Mouse (Mus musculus): ENCODE measurements at regions not wholly inside any gene's neighbourhood (a gene's known extent, or its start where the extent isn't known, plus 50 kb on each side); places are given as distances from the start of the nearest gene placed in this dataset.
A peak's percentile ranks its signal among the peaks of the same experiment; 100 is the strongest.

DNA sequence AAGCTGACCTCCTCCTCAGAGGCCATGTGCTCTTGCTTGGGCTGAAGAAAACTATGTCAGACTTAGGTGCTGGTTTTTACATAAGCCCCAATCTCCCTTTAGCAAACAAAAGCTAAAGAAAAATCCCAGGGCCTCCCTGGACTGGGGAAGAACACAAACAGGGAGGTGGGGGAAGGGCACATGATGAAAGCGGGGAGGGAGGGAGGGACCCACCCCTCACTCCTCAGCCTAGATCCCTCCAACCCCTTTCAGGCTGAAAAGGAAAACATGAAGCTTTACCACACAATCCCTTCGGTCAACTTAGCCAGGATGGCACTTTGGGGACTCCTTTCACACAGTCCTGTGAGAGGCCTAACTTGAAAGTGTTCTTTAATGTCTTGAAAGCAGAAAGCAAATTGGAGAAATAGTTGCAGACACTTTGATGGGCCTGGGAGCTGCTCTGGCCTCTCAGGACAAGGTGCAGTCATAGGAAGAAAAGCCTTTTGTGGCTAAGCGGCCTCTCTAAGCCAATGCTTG, 291.9 kb upstream of the Rnf32 start:
- Histone ChIP-seq H3K9ac (no peak overlapping the region), H3K4me3 (no peak overlapping the region), H3K4me1 (replicated peaks) (no peaks in the 10 kb centered on the region), H3K4me2 (no peak overlapping the region), H3K9me3 (no peaks in the 10 kb centered on the region), H3K36me3 (no peaks in the 10 kb centered on the region), H3K27ac (replicated peaks) (no peak overlapping the region), H3K27me3 (no peaks in the 10 kb centered on the region)
- 46% methylated on average over 3 of the region's 3 CpGs for WGBS
- ATAC-seq (ENCODE audit: low FRiP score, low read depth): no peak

DNA sequence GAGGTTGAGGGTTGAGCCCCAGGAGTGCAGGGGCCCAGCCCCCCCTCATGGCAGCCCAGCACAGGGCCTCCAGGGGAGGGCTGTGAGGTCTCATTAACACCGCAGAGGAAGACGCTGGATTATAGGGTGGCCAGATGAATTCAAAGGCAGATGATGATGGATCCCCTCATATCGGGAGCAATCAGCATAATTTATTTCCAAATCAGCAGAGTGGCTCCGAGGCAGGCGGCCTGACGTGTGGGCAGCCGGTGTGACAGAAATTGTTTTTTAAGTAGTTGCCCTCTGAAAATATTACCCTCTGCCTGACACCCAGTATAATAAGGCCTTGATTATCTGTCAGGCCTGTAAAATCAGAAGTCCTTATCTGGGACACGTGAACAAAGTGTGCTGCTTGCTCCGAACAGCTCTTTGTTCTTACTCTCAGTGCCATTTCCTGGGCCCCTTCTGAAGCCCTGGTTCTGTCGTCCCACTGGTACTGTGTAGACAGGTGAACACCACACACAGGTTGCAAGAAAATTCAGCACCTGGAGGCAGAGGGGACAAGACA, 303.0 kb upstream of the Rnf32 start:
- Histone ChIP-seq H3K4me2 (no peak overlapping the region), H3K9me3 (no peaks in the 10 kb centered on the region), H3K27me3 (no peaks in the 10 kb centered on the region), H3K4me3 (no peak overlapping the region), H3K36me3 (no peaks in the 10 kb centered on the region), H3K4me1 (replicated peaks) (no peaks in the 10 kb centered on the region; the same call in 1 of the 2 replicates), H3K9ac (no peak overlapping the region), H3K27ac (replicated peaks) (no peak overlapping the region)
- 34% methylated on average over 10 of the region's 10 CpGs for WGBS
- ATAC-seq (ENCODE audit: low FRiP score, low read depth): peak; percentile 34; the same call in 1 of the 2 replicates

GRCm38 (mm10) chr5:28891988-28892387, 303.8 kb upstream of the Rnf32 start:
- no peak overlapping the region for H3K4me3 ChIP-seq
- no peak overlapping the region for H3K4me2 ChIP-seq
- H3K27me3 ChIP-seq: no peaks in the 10 kb centered on the region
- WGBS: 65% methylated on average over 7 of the region's 7 CpGs
- ATAC-seq (ENCODE audit: low FRiP score, low read depth): no peak
- H3K9me3 ChIP-seq: no peaks in the 10 kb centered on the region
- H3K36me3 ChIP-seq: no peaks in the 10 kb centered on the region
- H3K4me1 ChIP-seq (replicated peaks): no peaks in the 10 kb centered on the region; the same call in 1 of the 2 replicates
- H3K9ac ChIP-seq: no peak overlapping the region
- no peak overlapping the region for H3K27ac ChIP-seq (replicated peaks)

- no peak overlapping the region for H3K4me3 ChIP-seq
- 86% methylated on average over 5 of the region's 5 CpGs for WGBS
- H3K9ac ChIP-seq: no peak overlapping the region
- H3K4me1 ChIP-seq (replicated peaks): no peaks in the 10 kb centered on the region
- H3K36me3 ChIP-seq: no peaks in the 10 kb centered on the region
- no peak overlapping the region for H3K4me2 ChIP-seq
- H3K27me3 ChIP-seq: no peaks in the 10 kb centered on the region
- no peak overlapping the region for H3K27ac ChIP-seq (replicated peaks)
- no peak for ATAC-seq (ENCODE audit: low FRiP score, low read depth)
- no peaks in the 10 kb centered on the region for H3K9me3 ChIP-seq
Observed at GRCm38 (mm10) chr5:28884746-28885365, 310.9 kb upstream of the Rnf32 start.

- no peaks in the 10 kb centered on the region for H3K27me3 ChIP-seq
- no peak for ATAC-seq (ENCODE audit: low FRiP score, low read depth)
- WGBS: 75% methylated on average over 8 of the region's 8 CpGs
- H3K9me3 ChIP-seq: no peaks in the 10 kb centered on the region
- no peak overlapping the region for H3K27ac ChIP-seq (replicated peaks)
- no peaks in the 10 kb centered on the region for H3K36me3 ChIP-seq
- H3K4me3 ChIP-seq: no peak overlapping the region
- H3K4me2 ChIP-seq: no peak overlapping the region
- H3K4me1 ChIP-seq (replicated peaks): no peaks in the 10 kb centered on the region
- H3K9ac ChIP-seq: no peak overlapping the region
Observed at GRCm38 (mm10) chr5:28876199-28876598, 319.6 kb upstream of the Rnf32 start.

- WGBS: 90% methylated on average over 3 of the region's 3 CpGs
- Histone ChIP-seq H3K4me1 (replicated peaks) (no peaks in the 10 kb centered on the region), H3K27me3 (no peaks in the 10 kb centered on the region), H3K4me3 (no peak overlapping the region), H3K9ac (no peak overlapping the region), H3K27ac (replicated peaks) (no peak overlapping the region), H3K4me2 (no peak overlapping the region), H3K36me3 (no peaks in the 10 kb centered on the region), H3K9me3 (no peaks in the 10 kb centered on the region)
- ATAC-seq (ENCODE audit: low FRiP score, low read depth): no peak
Observed at GRCm38 (mm10) chr5:28873600-28874265, 322.1 kb upstream of the Rnf32 start.

DNA sequence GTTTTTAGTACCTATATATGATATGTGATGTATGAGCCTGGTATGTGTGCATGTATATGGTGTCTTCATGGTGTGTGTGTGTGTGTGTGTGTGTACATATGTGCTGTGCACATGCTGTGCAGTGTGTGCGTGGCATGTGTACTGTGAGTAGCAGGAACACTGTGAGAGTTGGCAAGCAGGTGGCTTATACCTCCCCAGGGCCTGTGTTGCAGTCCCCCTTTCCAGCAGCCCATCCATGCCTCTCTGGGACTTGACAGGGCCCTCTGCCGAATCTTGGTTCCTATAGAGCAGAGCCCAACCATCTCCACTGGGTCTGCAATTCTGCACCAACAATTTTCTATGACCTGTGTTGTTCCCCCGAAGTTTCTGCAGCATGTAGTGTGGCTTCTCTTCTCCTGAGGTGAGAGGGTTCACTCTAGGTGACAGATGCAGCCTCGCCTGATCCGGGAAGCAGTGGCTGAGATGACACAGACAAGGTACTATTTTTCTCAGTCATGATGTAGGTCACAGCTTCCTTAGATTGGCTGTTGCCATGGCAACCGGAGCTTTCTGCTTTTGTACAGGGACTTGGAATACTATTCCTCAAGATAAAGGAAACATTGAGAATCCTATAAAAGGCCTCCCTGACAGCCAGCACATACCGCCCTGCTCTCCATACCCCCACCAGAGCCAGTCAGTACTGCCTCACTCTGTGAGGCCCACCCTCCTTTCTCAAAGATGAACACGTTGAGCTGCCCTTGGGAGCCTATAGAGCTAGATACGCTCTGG, 336.0 kb upstream of the Rnf32 start:
- Histone ChIP-seq H3K4me3 (no peak overlapping the region), H3K9ac (no peak overlapping the region), H3K4me1 (replicated peaks) (peaks cover 27% of the 10 kb centered on the region), H3K36me3 (no peaks in the 10 kb centered on the region), H3K27ac (replicated peaks) (peak overlapping the region; percentile 72), H3K9me3 (no peaks in the 10 kb centered on the region), H3K27me3 (no peaks in the 10 kb centered on the region), H3K4me2 (no peak overlapping the region)
- WGBS: 45% methylated on average over 9 of the region's 9 CpGs
- peak; percentile 91 for ATAC-seq (ENCODE audit: low FRiP score, low read depth)

DNA sequence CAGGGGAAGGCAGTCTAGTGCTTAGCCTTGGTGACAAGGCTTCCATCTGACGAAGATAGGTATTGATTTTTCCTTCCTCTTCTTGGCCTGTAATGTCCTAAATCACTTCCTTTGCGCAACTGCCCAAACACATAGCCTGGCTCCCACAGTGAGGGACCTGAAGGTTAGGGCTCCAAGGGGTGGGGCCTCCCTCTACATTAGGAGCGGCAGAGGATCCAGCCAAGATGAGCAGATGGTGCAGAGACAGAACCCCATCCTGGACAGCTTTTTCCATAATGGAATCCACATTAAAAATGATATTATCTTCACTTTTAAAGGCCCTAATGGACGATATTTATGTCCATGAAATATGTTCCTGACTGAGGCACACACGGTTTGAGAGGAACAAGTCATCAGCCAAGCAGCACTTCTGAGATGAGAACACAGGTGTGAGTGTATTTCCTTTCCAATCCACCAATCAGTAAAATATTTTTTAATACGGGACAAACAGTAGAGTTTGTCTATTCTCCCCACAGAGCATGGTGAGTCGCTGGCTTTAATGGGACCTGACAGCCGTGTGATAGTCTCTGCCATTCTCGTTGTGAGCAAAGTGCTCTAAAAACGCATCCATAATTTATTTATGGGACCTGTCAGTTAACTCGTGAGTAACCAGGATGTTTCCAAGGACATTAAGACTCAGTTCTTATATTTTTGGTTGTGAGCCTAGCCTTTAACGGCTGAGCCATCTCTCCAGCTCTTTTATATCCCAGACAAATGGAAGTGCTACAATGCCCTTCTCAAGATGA, 357.5 kb upstream of the Rnf32 start:
- Histone ChIP-seq H3K4me2 (no peak overlapping the region), H3K9me3 (no peaks in the 10 kb centered on the region), H3K36me3 (no peaks in the 10 kb centered on the region), H3K27ac (replicated peaks) (no peak overlapping the region), H3K4me3 (no peak overlapping the region), H3K27me3 (no peaks in the 10 kb centered on the region), H3K9ac (no peak overlapping the region), H3K4me1 (replicated peaks) (no peaks in the 10 kb centered on the region)
- WGBS: 73% methylated on average over 12 of the region's 12 CpGs
- no peak for ATAC-seq (ENCODE audit: low FRiP score, low read depth)

GRCm38 (mm10) chr5:28819091-28819490, 352.0 kb upstream of the Shh start:
- WGBS: 92% methylated on average over 5 of the region's 5 CpGs
- H3K27me3 ChIP-seq: no peaks in the 10 kb centered on the region
- H3K4me1 ChIP-seq (replicated peaks): no peaks in the 10 kb centered on the region
- no peak overlapping the region for H3K27ac ChIP-seq (replicated peaks)
- no peak for ATAC-seq (ENCODE audit: low FRiP score, low read depth)
- no peak overlapping the region for H3K4me2 ChIP-seq
- H3K36me3 ChIP-seq: no peaks in the 10 kb centered on the region
- H3K9me3 ChIP-seq: no peaks in the 10 kb centered on the region
- no peak overlapping the region for H3K9ac ChIP-seq
- no peak overlapping the region for H3K4me3 ChIP-seq

- Histone ChIP-seq H3K4me1 (replicated peaks) (no peaks in the 10 kb centered on the region), H3K9me3 (no peaks in the 10 kb centered on the region), H3K4me3 (no peak overlapping the region), H3K27ac (replicated peaks) (no peak overlapping the region), H3K4me2 (no peak overlapping the region), H3K36me3 (no peaks in the 10 kb centered on the region), H3K27me3 (no peaks in the 10 kb centered on the region), H3K9ac (no peak overlapping the region)
- 0 out of 2 replicates have a peak, but pooled peaks have one; percentile 34 for ATAC-seq (ENCODE audit: low FRiP score, low read depth)
- WGBS: 53% methylated on average over 5 of the region's 5 CpGs
Observed at GRCm38 (mm10) chr5:28807950-28808349, 340.9 kb upstream of the Shh start.

DNA sequence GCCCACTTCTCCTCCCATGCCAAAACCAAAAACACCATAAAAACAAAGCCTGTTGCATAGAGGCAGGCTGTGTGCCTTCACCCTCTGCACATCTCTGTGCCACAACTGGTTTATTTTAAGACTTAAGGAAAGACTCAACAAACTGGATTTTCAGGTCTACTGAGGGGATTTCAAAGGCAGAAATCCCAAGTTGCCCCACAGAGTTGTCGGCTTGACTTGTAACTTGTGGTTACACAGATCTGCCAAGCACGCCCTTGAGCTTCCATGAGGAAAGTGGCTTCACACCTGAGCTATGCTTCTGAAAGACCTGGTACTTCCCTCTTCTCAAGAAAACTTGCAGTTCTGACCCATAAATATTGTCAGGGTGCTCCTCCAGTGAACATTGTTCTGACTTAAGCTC, 332.4 kb upstream of the Shh start:
- 97% methylated on average over 2 of the region's 2 CpGs for WGBS
- Histone ChIP-seq H3K4me1 (replicated peaks) (no peaks in the 10 kb centered on the region), H3K36me3 (no peaks in the 10 kb centered on the region), H3K27ac (replicated peaks) (no peak overlapping the region), H3K9ac (no peak overlapping the region), H3K4me2 (no peak overlapping the region), H3K9me3 (no peaks in the 10 kb centered on the region), H3K4me3 (no peak overlapping the region), H3K27me3 (no peaks in the 10 kb centered on the region)
- no peak for ATAC-seq (ENCODE audit: low FRiP score, low read depth)
